Mouse (Mus musculus) erythroblast, embryonic 14.5 days (primary cell): ENCODE results near the gene Mdc1.

Experiments
- GATA1 ChIP-seq: IDR thresholded peaks from 2 replicates; pipeline ENCODE4 v1.6.1; 2012; ENCODE audit warnings: low read length, inconsistent platforms, mixed read lengths
- TAL1 ChIP-seq: IDR thresholded peaks from 3 replicates; pipeline ENCODE4 v1.6.1; 2012; ENCODE audit warnings: low read length, inconsistent platforms, mixed read lengths

- TF ChIP-seq TAL1 (no peak), GATA1 (no peak)
These were observed 55.7 kb downstream of the Mdc1 start, which contains the start of gene 2310061I04Rik for GRCm38 (mm10) chr17:35896781-35897643.
